Mouse (Mus musculus) hindbrain, embryonic 16.5 days (tissue): Measurements from ENCODE around the gene Gm28043. TPM values are rescaled to one million over a fixed set of nuclear protein-coding genes. Genes with fewer than 3 reads are reported as not detected.

ENCODE experiments used
- ATAC-seq: fragments of 200-750 bp; cut with Nextera tagmentation; 2 replicates; pipeline ENCODE4 v1.8.0; 2017; ENCODE audit warnings: moderate TSS enrichment, moderate library complexity
- H3K27ac ChIP-seq: fragments of 300-500 bp; sonication (generic); 2 replicates; pipeline ENCODE4 v1.5.1; 2014; ENCODE audit warnings: low read depth, mild to moderate bottlenecking, control low read depth, low read length, moderate library complexity
- H3K27me3 ChIP-seq: fragments of 300-500 bp; sonication (generic); replicated peaks from 2 replicates; pipeline ENCODE4 v1.6.1; 2014; ENCODE audit warnings: low read length; ENCODE audit not compliant: control insufficient read depth, insufficient read depth
- H3K36me3 ChIP-seq: fragments of 300-500 bp; sonication (generic); 2 replicates; pipeline ENCODE4 v1.6.1; 2014; ENCODE audit warnings: mild to moderate bottlenecking, low read length, moderate library complexity, mixed read lengths; ENCODE audit not compliant: control insufficient read depth, insufficient read depth
- H3K4me1 ChIP-seq: fragments of 300-500 bp; sonication (generic); 2 replicates; pipeline ENCODE4 v1.6.1; 2014; ENCODE audit warnings: low read depth, low read length; ENCODE audit not compliant: control insufficient read depth, insufficient read depth
- H3K4me2 ChIP-seq: fragments of 300-500 bp; sonication (generic); 2 replicates; pipeline ENCODE4 v1.6.1; 2014; ENCODE audit warnings: mild to moderate bottlenecking, low read length, control low read depth, moderate library complexity
- H3K4me3 ChIP-seq: fragments of 300-500 bp; sonication (generic); 2 replicates; pipeline ENCODE4 v1.5.1; 2014; ENCODE audit warnings: mild to moderate bottlenecking, low read length, control low read depth, moderate library complexity
- H3K9ac ChIP-seq: fragments of 300-500 bp; sonication (generic); 2 replicates; pipeline ENCODE4 v1.6.1; 2014; ENCODE audit warnings: low read depth, mild to moderate bottlenecking, control low read depth, low read length, moderate library complexity
- H3K9me3 ChIP-seq: fragments of 300-500 bp; sonication (generic); 2 replicates; pipeline ENCODE4 v1.6.1; 2014; ENCODE audit warnings: mild to moderate bottlenecking, low read length, moderate library complexity; ENCODE audit not compliant: control insufficient read depth
- WGBS: fragments of 180-500 bp; shearing (Covaris S2); extraction: QIAGEN DNeasy Blood & Tissue Kit; methylation state at CpG from one replicate; pipeline ENCODE4 v1.1.7; 2014; 5-methylcytosine and 5-hydroxymethylcytosine counted together
- microRNA-seq: library from miRNA; unstranded; fragments of <30 nt; microRNA quantifications from one replicate; pipeline ENCODE4, GENCODE M21; 2017
- polyA plus RNA-seq: library from polyadenylated mRNA; unstranded; fragments of >200 nt; fragmentation: Nextera tagmentation; extraction: Ambion mirVana; gene quantifications from 2 replicates; pipeline ENCODE4 v1.2.1, GENCODE M21; 2015

The Gm28043 gene
- polyA plus RNA-seq, 1 experiment from 2014 or later: 2.3 TPM

DNA sequence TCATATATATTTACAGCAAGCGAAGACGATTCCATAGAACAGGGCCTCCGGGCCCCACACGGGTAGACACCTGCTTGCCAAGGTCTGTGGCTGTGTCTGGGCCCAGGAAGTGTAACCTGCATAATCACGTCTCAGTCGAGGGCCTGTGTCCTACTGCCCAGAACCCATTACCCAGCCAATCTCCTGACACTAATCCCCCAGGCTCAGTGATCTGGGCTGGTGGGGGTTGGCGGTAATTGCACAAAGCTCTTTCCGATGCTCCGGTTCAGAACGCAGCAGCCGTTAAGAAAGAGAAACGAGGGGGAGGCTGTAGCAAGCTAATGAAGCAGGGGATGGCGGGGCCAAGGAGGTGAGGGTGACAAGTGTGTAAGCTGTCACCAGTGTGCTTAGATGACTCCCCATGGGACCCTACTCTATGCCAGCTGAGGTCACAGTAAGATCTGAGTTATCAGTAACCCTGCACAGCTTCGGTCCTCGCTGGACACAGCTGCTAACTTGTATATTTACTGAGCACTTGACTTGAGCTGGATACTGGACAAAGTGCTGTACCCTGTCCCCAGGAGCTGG lies 121.9 kb downstream of the Gm28043 start:
- Histone ChIP-seq H3K36me3 (no peaks in the 10 kb centered on the region), H3K4me3 (no peak overlapping the region), H3K27ac (0 out of 2 replicates have a peak overlapping the region, but pooled peaks have one; percentile 56), H3K4me2 (no peak overlapping the region), H3K4me1 (peaks cover 24% of the 10 kb centered on the region), H3K9ac (0 out of 2 replicates have a peak overlapping the region, but pooled peaks have one; percentile 31), H3K9me3 (no peaks in the 10 kb centered on the region), H3K27me3 (no peaks in the 10 kb centered on the region)
- WGBS: 13% methylated on average over 15 of the region's 15 CpGs
- no peak for ATAC-seq

DNA sequence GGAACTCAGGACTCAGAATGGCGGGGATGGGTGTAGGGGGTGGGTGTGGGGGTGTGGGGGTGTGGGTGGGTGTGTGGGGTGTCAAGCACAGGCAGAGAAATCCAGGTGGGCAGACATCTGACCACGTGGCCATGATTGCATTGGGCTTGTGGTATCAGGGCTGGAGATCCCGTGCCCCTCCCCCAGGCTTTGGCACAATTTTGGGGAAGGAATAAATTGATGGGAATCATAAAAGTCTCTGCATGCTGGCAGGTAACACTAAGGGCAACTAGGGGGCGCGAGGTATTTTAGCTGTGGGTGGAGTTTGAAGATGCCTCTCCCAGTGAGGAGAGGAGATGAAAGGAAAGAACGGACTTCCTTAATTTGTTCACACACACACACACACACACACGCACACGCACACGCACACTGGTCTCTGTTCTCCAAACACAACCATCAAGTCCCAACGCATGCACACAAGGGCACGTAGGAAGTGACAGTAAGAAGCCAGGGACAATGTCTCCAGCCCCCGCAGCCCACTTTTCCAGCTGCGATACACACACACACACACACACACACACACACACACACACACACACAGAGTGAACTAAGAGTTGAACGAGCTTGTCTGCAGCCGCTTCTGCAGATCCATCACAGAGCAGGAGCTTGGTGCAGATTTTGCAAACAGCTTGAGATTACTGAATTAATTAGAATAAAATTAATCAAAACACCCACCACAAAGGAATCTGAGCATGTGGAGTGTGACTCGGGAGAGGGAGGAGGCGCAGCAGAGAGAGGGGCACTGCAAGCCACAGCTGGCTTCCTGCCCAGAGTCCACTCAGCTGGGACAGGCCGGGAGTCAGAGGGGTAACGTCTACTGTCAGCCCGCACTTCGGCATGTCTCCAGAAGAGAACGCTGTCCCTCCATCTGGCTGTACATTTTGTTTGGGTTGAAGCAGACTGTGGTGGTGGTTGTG lies 123.5 kb downstream of the Gm28043 start:
- H3K36me3 ChIP-seq: no peaks in the 10 kb centered on the region
- WGBS: 34% methylated on average over 22 of the region's 22 CpGs
- H3K4me3 ChIP-seq: no peak overlapping the region
- H3K4me2 ChIP-seq: peak overlapping the region; percentile 37
- no peak overlapping the region for H3K9ac ChIP-seq
- ATAC-seq: peak; percentile 77
- peaks cover 18% of the 10 kb centered on the region for H3K4me1 ChIP-seq
- no peaks in the 10 kb centered on the region for H3K27me3 ChIP-seq
- no peak overlapping the region for H3K27ac ChIP-seq
- H3K9me3 ChIP-seq: no peaks in the 10 kb centered on the region

DNA sequence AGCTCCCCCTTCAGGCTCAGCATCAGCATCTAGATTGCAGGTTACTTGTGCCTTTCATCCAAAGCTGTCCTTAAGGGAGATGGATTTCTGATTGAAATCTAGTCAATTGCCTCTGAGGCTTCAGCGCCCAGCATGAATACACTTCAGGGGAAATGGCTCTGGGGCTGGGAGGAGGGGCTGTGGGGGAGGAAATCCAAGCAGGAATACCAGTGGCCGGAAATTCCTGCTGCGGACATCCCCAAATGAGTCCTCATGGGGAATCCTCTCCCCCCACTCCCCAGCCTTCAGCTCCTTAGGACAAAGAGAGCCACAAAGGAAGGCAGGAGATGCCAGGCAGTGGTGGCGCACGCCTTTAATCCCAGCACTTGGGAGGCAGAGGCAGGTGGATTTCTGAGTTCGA lies 132.8 kb downstream of the Gm28043 start:
- ATAC-seq: no peak
- Histone ChIP-seq H3K9me3 (no peaks in the 10 kb centered on the region), H3K27me3 (no peaks in the 10 kb centered on the region), H3K4me1 (peaks cover 8% of the 10 kb centered on the region), H3K27ac (no peak overlapping the region), H3K4me3 (no peak overlapping the region), H3K9ac (no peak overlapping the region), H3K4me2 (no peak overlapping the region), H3K36me3 (no peaks in the 10 kb centered on the region)
- 56% methylated on average over 6 of the region's 6 CpGs for WGBS

Small RNAs within 50 kb of the gene (microRNA-seq; reads per million reads assigned to microRNA genes)
- gene Mir7667: not detected

Other genes starting within 250 kb of the Gm28043 start
- 7.2 and 8.2 TPM in 2 replicates for gene Pim1, start 124.1 kb upstream of the Gm28043 start, polyA plus RNA-seq
- not detected in 2 replicates for gene Gm17657, start 65.2 kb upstream of the Gm28043 start, polyA plus RNA-seq
- 26.5 and 33.2 TPM in 2 replicates for gene Tbc1d22b, start 65.1 kb upstream of the Gm28043 start, polyA plus RNA-seq
- gene Tmem217, start 62.5 kb upstream of the Gm28043 start, polyA plus RNA-seq: 0.76 and 1.0 TPM in 2 replicates
- gene Rnf8, start 86 bp upstream of the Gm28043 start, polyA plus RNA-seq: 82.0 and 82.5 TPM in 2 replicates
- 106 and 117 TPM in 2 replicates for gene Cmtr1, start 45.7 kb downstream of the Gm28043 start, polyA plus RNA-seq
- gene Ccdc167, start 102.2 kb downstream of the Gm28043 start, polyA plus RNA-seq: 9.3 and 11.1 TPM in 2 replicates